ENCODE assay signal across 8 mouse cellular contexts in genomic region chr3:27631112-27631511, GRCm38 (mm10).
A peak's percentile ranks its signal among the peaks of the same experiment; 100 is the strongest.
DNase-seq lines count a peak whose midpoint lies in the region; ATAC-seq lines count a peak whose summit lies in the region.

No protein-coding gene starts in this region.

- H3K9me3 ChIP-seq in hindbrain, embryonic 16.5 days (ENCODE audit: control insufficient read depth, low read length): no peaks in the 10 kb centered on the region
- H3K9me3 ChIP-seq in stomach, embryonic 15.5 days: no peaks in the 10 kb centered on the region

- H3K4me2 ChIP-seq in hindbrain, embryonic 16.5 days (ENCODE audit: low read length): no peak overlapping the region
- H3K4me2 ChIP-seq in stomach, embryonic 15.5 days: no peak overlapping the region

- H3K4me1 ChIP-seq in hindbrain, embryonic 16.5 days (ENCODE audit: control insufficient read depth, insufficient read depth, low read depth, low read length): peaks cover 5% of the 10 kb centered on the region; the same call in 1 of the 2 replicates
- H3K4me1 ChIP-seq in stomach, embryonic 15.5 days: no peaks in the 10 kb centered on the region

- peak; percentile 87 for ATAC-seq in frontal cortex, adult (ENCODE audit: low TSS enrichment)
- ATAC-seq in hindbrain, embryonic 16.5 days: peak; percentile 75
- peak; percentile 82 for ATAC-seq in stomach, embryonic 15.5 days (ENCODE audit: insufficient read depth, low FRiP score, low read depth)

- no peaks in the 10 kb centered on the region for H3K36me3 ChIP-seq in hindbrain, embryonic 16.5 days (ENCODE audit: control insufficient read depth, insufficient read depth, low read length)
- H3K36me3 ChIP-seq in stomach, embryonic 15.5 days: no peaks in the 10 kb centered on the region

- DNase-seq in frontal cortex, postnatal 10 days (ENCODE audit: low spot score in 2 of 2): no peak
- DNase-seq in Muller cell, postnatal 12 days (ENCODE audit: inconsistent ontology term): peak; percentile 89
- peak; percentile 75 to 76 for DNase-seq in gastrocnemius, adult 8-10 months (ENCODE audit: low spot score in 2 of 2)
- DNase-seq in cerebellum, adult 9-10 months: no peak
- no peak for DNase-seq in thymus, postnatal 10 days (ENCODE audit: low spot score in 2 of 2)

- H3K9ac ChIP-seq in hindbrain, embryonic 16.5 days (ENCODE audit: low read depth, low read length): no peak overlapping the region
- H3K9ac ChIP-seq in stomach, embryonic 15.5 days: no peak overlapping the region

- 62% methylated on average over 7 of the region's 7 CpGs for WGBS in hindbrain, embryonic 16.5 days
- WGBS in stomach, embryonic 15.5 days: 54% methylated on average over 7 of the region's 7 CpGs

- H3K27me3 ChIP-seq in hindbrain, embryonic 16.5 days (replicated peaks; ENCODE audit: control insufficient read depth, insufficient read depth, low read length): no peaks in the 10 kb centered on the region
- no peaks in the 10 kb centered on the region for H3K27me3 ChIP-seq in stomach, embryonic 15.5 days (replicated peaks)

- no peak overlapping the region for H3K27ac ChIP-seq in hindbrain, embryonic 16.5 days (ENCODE audit: low read depth, low read length)
- H3K27ac ChIP-seq in stomach, embryonic 15.5 days: peak overlapping the region; percentile 66; the same call in 1 of the 2 replicates

- no peak overlapping the region for H3K4me3 ChIP-seq in hindbrain, embryonic 16.5 days (ENCODE audit: low read length)
- H3K4me3 ChIP-seq in stomach, embryonic 15.5 days (replicated peaks): no peak overlapping the region

Comparison
In these comparisons a context has a peak if more than half of its experiments do, and no peak if none do; other contexts are left out.
1. DNase-seq: peak in Muller cell, postnatal 12 days (single experiment) and gastrocnemius, adult 8-10 months (2 of 2); none in frontal cortex, postnatal 10 days (0 of 2), cerebellum, adult 9-10 months (single experiment) and thymus, postnatal 10 days (0 of 2).
2. Peak in every context shown above with its lines, with median percentiles within 50 percentile points of each other: ATAC-seq.